Mouse (Mus musculus): ENCODE data around the gene Clpsl2.

Gene Clpsl2

GRCm38 (mm10) chr17:28549111-28549510 is at the start of gene Clpsl2:
Gene Clpsl2, plus strand, starts transcription at chr17:28549411.
- DNase-seq (ENCODE audit: low spot score): no peak

DNA sequence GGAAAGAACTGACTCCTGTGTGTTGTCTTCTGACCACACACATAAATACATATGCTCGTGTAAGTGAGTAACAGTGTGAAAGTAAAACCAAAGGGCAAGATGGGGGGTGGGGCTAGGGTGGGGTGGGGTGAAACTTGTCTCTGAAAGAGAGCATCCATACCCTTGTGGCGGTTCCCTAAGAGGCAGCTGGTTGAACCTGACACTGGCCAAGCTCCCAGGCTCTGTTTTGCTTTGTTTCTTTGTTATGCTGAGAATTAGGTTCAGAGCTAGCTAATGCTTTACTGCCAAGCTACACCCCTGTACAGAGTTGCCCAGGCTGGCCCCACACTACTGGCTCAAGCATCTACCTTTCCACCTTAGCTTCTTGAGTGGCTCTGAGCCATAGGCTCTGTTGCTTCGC is 48.7 kb upstream of the Clpsl2 start:
- DNase-seq (ENCODE audit: low spot score): no peak

DNA sequence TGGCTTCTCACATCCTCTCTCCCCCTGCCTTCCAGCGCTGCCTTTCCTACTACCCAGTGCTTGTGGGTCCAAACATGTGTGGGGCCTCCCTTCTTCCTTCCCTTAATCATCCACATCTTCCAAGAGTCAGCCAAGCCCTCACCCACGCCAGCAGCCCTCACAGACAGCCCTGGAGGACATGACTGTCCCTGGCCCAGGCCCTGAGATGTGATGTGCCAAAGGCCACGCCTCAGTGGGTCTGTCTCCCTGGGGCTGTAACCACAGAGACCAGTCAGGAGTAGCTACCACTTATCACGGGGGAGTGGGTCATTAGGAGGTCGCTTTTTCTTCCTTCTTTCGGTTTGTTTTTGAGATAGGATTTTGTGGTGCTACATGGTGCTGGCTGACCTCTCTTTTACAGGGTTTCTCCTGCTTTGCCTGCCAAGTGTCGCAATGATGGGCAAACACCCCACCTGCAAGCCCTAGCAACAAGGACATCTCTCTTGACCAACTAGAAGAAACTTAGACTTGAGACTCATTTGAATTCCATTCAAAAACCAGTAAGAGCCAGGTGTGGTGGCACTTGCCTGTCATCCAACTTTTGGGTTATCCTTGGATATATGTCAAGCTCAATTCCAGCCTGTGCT is 46.9 kb upstream of the Clpsl2 start:
- DNase-seq (ENCODE audit: low spot score): no peak

DNA sequence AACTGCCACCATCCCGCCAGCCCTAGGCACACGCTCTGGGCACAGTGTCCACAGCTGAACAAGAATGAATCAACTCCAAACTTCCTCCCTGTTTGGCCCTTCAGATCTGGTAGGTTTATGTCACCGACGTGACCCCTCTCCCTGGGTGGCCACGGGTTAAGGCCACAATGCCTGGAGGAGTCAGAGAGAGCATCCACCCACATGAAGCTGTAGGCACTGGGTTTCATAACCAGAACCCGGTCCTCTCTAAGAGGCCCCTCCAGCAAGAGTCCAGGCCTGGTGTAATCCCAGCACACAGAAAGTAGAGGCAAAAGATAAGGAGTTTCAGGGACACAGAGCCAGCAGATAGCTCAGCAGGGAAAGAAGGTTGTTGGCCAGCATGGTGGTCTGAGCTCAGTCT is 45.0 kb upstream of the Clpsl2 start:
- no peak for DNase-seq (ENCODE audit: low spot score)

- no peak for DNase-seq (ENCODE audit: low spot score)
Observed at GRCm38 (mm10) chr17:28505591-28505990, 43.6 kb upstream of the Clpsl2 start.

GRCm38 (mm10) chr17:28506895-28507294 is 42.3 kb upstream of the Clpsl2 start:
- no peak for DNase-seq (ENCODE audit: low spot score)

DNA sequence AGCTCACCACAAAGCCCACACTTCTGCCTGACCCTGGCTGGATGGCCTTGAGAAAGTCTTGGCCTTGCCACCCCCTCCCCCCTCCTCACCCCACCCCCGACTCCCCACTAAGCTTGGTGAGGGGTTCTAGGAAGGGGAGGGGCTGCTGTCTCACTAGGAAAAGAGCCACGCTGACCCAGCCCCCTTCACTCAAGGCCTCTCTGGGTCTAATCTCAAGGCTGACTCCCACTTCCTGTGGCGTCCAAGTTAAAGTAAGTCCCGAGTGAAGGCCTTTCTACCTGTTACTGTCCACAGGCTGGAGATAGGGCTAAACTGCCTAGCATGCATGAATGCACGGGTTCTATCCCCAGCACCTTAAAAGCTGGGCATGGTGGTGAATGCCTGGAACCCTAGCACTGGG is 41.7 kb upstream of the Clpsl2 start:
- DNase-seq (ENCODE audit: low spot score): no peak

GRCm38 (mm10) chr17:28510445-28511342 is 38.5 kb upstream of the Clpsl2 start:
- DNase-seq (ENCODE audit: low spot score): peak; percentile 53

- no peak for DNase-seq (ENCODE audit: low spot score)
Observed at GRCm38 (mm10) chr17:28511616-28512541, 37.3 kb upstream of the Clpsl2 start.

GRCm38 (mm10) chr17:28512696-28513095 is 36.5 kb upstream of the Clpsl2 start:
- DNase-seq (ENCODE audit: low spot score): peak; percentile 81

DNA sequence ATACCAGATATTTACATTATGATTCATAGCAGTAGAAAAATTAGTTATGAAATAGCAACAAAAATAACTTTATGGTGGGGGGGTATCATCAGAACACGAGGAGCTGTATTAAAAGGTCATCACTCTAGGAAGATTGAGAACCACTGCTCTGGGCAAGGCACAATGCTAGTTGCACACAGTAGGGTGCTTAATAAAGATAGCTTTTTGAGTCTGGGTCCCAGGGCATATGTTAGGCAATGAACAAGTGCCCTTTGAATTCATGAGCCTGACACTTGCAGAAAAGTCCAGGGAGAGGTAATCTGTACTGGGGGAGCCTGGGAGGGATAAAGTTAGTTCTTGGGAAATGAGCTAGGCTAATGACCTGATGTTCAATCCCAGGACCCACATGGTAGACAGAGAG is 35.9 kb upstream of the Clpsl2 start:
- no peak for DNase-seq (ENCODE audit: low spot score)

GRCm38 (mm10) chr17:28513844-28514243 is 35.4 kb upstream of the Clpsl2 start:
- peak; percentile 65 for DNase-seq (ENCODE audit: low spot score)

DNA sequence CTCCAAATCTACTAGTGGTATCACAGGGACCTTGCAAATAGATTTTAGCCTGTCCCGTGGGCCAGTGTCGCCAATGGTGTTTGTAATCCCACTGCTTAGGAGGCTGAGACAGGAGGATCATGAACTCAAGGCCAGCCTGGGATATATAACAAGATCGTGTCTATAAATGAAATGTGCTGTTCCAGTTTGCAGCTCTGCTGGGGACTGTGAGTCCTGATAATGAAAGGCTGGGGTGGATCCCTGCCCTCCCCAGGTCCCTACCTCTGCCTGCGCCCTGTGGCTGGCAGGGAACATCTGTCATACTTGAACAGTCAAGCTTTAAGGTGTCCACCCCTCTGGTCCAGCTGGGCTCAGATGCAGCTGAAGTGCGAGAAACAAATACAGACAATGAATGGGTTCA is 34.7 kb upstream of the Clpsl2 start:
- no peak for DNase-seq (ENCODE audit: low spot score)

DNA sequence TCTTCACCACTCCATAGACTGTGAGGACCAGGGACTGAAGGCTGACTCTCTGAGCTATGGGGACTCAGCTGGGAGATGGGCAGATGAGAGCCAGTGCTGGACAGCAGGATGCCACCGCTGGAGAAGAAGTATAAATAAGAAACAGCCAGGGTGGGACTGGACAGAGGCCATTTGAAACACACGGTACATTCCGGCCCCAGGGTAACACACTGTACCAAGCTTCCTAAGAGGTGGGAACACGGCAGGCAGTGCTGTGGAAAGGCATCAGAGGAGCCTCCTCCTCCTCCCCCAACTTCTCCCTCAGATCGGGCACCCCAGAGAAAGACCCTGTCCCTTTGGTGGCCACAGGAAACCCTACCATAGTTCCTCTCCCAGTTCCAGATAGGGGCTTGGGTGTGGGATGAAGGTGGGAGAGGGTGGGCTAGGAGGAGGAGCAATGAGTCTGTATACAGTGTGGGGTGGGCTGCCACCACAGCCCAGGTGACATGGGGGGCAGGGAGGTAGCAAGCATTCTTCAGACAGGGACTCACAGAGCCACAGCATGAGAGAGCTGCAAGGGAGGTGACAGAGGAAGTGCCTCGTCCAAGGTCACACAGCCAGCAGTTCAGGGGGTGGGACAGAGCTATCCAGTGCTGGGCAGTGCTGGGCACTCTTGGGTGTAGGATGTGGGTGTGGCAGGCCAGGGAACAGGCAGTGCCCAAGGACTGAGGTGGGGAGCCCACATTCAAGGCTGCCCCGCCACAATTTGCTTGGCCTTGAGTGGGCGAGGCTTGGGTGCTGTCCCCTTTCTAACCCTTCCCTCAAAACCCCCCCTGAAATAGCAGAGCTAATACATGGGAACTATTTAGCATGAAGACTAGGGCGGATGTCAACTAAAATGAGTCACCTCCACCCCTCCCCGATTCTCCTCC is 33.5 kb upstream of the Clpsl2 start:
- DNase-seq (ENCODE audit: low spot score): peak; percentile 87

DNA sequence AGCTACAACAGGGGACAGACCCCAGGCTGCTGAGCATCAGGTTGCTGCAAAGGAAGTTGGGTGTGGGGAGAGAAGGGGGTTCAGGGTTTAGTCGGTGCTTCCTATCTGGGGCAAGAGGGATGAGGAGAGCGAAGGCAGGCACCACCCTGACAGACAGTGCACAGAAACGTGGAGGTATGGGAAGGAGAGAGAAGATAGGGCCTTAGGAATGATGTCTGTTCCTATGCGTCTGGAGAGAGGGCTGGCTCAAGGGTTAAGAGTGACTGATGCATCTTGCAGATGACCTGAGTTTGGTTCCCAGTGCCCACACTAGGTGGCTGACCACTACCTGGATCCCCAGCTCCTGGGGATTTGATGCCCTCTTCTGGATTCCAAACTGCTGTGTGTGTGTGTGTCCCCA is 32.3 kb upstream of the Clpsl2 start:
- DNase-seq (ENCODE audit: low spot score): no peak

DNA sequence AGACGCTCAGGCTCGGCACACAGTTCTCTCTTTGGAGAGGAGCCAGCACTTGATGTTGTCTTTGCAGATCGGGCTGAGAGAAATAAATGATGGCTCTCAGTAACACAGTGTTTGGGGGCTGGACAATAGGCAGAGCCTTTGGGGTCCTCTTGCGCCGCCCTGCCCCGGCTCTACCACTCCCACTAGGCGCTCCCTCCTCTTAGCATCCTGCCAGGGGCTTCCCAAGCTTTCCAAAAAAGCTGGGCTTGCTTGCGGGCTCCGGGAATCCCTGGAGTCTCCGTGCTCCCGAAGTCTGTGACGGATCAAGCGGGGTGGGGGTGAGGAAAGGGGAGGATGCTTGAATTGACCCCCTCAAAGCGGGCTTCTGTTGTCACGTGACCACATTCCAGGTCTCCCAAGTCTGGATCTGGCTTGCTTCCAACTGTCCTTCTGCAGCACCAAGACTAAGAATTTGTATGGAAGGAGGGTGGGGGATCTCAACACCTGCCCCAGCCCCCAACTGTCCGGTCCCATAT is 31.7 kb upstream of the Clpsl2 start, which contains the start of gene Fkbp5:
TSS of gene Fkbp5 (minus strand) at position 87 of the 515 bp plus-strand sequence.
- peak; percentile 84 for DNase-seq (ENCODE audit: low spot score)

- DNase-seq (ENCODE audit: low spot score): peak; percentile 95
Observed at GRCm38 (mm10) chr17:28517956-28518614, 31.1 kb upstream of the Clpsl2 start.

DNA sequence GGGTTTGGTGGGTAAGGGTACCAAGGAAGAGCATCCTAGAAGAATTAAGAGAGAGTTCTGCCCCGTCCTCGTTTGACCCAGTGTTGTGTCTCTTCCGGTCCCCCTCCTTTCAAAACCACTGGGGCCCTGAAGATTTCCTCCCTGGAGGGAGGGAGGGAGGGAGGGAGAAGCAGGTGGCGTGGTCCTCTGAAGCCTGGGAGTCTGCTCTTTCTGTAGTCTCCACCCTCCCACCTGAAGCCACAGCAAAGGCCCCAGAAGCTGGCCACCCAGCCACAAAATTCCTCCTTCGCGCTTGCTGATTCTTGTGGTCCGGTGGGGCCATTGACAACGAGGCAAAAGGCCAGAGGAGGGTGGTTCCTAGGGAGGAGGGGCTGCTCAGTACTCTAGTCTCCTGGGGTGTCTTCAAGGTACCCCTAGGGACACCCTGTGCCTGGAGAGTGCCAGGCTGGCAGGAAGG is 30.6 kb upstream of the Clpsl2 start:
- DNase-seq (ENCODE audit: low spot score): no peak

DNA sequence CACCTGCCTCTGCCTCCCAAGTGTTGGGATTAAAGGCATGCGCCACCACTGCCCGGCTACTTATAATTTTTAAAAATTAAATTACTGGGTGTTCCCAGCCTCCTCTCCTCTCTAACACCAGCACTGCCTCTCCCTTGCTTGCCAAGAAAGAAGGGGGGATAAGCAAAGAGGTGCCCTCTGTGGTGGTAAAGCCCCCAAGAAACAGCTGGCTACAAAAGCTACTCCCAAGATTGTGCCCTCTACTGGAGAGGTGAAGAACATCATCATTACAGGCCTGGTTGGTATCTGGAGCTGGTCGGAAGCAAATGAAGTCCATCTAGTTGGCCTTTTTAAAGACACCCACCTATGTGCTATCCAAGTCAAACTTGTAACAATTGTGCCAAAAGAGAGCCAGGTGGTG is 29.4 kb upstream of the Clpsl2 start:
- no peak for DNase-seq (ENCODE audit: low spot score)

- no peak for DNase-seq (ENCODE audit: low spot score)
Observed at GRCm38 (mm10) chr17:28520561-28520960, 28.6 kb upstream of the Clpsl2 start.
